Mouse (Mus musculus) MEL (cell line): Measurements from ENCODE around the gene Hpn.

Experiments used
- CTCF ChIP-seq, 3 experiments: IDR thresholded peaks in 2 of 3; conservative IDR thresholded peaks in 1 of 3; 2 replicates each; pipeline ENCODE4 v1.5.1; 2011 to 2012; ENCODE audit warnings: low read length in 3 of 3, low read depth in 2 of 3, mild to moderate bottlenecking in 2 of 3, improper control_type of control experiment in 1 of 3, inconsistent platforms in 1 of 3, mixed read lengths in 1 of 3, moderate library complexity in 1 of 3; ENCODE audit not compliant: control insufficient read depth in 1 of 3, insufficient read depth in 1 of 3, poor library complexity in 1 of 3, severe bottlenecking in 1 of 3
- EP300 ChIP-seq, 2 experiments: IDR thresholded peaks; 2 replicates each; pipeline ENCODE4 v1.6.1; 2011; ENCODE audit warnings: improper control_type of control experiment in 2 of 2, low read length in 2 of 2, low read depth in 1 of 2, mild to moderate bottlenecking in 1 of 2
- ETS1 ChIP-seq: IDR thresholded peaks from 2 replicates; pipeline ENCODE4 v1.6.1; 2012; ENCODE audit warnings: low read depth, mild to moderate bottlenecking, inconsistent platforms, low read length, improper control_type of control experiment, moderate library complexity
- GATA1 ChIP-seq: IDR thresholded peaks from 2 replicates; pipeline ENCODE4 v1.6.1; 2011; ENCODE audit warnings: low read depth, low read length, improper control_type of control experiment
- POLR2A ChIP-seq, 2 experiments: IDR thresholded peaks; 2 replicates each; pipeline ENCODE4 v1.6.1; 2011 to 2012; ENCODE audit warnings: low read length in 2 of 2, mild to moderate bottlenecking in 2 of 2, control low read depth in 1 of 2, improper control_type of control experiment in 1 of 2, low read depth in 1 of 2, moderate library complexity in 1 of 2; ENCODE audit not compliant: control insufficient read depth in 1 of 2, insufficient read depth in 1 of 2, poor library complexity in 1 of 2

DNA sequence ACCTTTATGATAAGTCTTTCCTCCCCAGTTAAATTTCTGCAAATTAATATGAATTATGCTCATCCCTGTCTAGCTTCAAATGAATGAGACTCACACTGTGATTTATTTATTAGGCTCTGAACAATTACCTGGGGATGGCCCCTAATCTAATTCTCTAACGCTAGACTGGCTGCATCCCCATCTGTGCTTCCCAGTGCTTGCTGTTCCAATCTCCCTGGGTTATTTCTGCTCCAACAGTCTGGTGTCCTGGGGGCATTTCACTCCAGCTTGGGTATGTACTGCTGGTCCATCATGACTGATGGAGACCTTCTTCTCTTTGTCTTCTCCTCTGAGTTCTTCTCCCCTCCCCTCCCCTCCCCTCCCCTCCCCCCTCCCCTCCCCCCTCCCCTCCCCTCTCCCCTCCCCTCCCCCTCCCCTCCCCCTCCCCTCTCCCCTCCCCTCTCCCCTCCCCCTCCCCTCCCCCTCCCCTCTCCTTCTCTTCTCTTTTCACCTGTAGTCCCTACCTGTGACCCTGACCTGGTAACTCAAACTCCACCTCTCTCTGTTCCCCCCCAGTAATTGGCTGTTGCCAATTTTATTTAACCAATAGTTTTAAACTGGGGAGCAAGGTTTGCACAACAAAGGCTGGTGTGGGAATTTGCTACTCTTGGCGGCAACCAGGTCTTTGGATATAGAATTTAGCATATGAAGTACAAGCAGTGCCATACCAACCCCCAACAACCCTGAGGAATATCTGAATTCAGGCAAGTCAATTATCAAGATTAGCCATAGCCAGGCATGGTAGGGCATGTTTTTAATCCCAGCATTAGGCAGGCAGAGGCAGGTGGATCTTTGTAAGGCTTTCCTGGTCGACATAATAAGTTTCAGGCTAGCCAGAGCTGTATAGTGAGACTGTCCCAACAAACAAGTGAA is 48.8 kb upstream of the Hpn start:
- TF ChIP-seq GATA1, result no peak
- TF ChIP-seq ETS1, result no peak
- TF ChIP-seq CTCF (IDR thresholded peaks at IDR 0.05 in 2 of 3, conservative IDR thresholded peaks at IDR 0.05 in 1 of 3; ENCODE audit: control insufficient read depth in 1 of 3, insufficient read depth in 1 of 3, low read depth in 2 of 3, low read length in 3 of 3, poor library complexity in 1 of 3, severe bottlenecking in 1 of 3), result no peak
- no peak for TF ChIP-seq POLR2A (IDR thresholded peaks at IDR 0.05; ENCODE audit: control insufficient read depth in 1 of 2, insufficient read depth in 1 of 2, low read depth in 1 of 2, low read length in 2 of 2, poor library complexity in 1 of 2)
- no peak for TF ChIP-seq EP300 (IDR thresholded peaks at IDR 0.05; ENCODE audit: low read depth in 1 of 2, low read length in 2 of 2)
